Mouse (Mus musculus) CH12F3 (cell line): Measurements from ENCODE around the gene Slc25a31.

Experiments used
- in situ Hi-C: fragments of 300-500 bp; cut with MboI; formaldehyde crosslinking; loops from 2 replicates; pipeline ENCODE4 v1.14.3; 2020; ENCODE audit warnings: low sequenced_read_pairs

Gene Slc25a31

GRCm38 (mm10) chr3:40708655-40709054 is at the start of gene Slc25a31:
Slc25a31 (plus strand) TSS chr3:40708855.
- in situ Hi-C loops = no loop called here

DNA sequence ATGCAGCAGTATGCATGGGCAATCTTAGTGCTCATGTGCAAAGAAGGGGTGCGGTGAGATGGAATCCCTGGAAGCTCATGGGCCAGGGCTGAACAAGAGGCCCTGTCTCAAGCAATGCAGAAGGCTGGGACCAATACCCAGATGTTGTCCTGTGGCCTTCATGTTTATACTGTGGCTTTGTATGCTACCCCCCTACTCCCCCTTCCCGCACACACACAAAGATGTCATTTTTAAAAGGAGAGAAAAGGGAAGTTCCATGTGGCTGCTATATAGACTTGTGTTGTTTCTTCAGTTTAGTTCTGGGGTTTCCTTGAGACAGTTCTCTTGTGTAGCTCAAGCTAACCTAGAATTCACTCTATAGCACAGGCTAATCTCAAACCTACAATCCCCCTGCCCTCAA is 48.4 kb upstream of the Slc25a31 start:
- in situ Hi-C loops = no loop called here

GRCm38 (mm10) chr3:40666109-40666508 is 42.5 kb upstream of the Slc25a31 start:
- in situ Hi-C loops = no loop called here

DNA sequence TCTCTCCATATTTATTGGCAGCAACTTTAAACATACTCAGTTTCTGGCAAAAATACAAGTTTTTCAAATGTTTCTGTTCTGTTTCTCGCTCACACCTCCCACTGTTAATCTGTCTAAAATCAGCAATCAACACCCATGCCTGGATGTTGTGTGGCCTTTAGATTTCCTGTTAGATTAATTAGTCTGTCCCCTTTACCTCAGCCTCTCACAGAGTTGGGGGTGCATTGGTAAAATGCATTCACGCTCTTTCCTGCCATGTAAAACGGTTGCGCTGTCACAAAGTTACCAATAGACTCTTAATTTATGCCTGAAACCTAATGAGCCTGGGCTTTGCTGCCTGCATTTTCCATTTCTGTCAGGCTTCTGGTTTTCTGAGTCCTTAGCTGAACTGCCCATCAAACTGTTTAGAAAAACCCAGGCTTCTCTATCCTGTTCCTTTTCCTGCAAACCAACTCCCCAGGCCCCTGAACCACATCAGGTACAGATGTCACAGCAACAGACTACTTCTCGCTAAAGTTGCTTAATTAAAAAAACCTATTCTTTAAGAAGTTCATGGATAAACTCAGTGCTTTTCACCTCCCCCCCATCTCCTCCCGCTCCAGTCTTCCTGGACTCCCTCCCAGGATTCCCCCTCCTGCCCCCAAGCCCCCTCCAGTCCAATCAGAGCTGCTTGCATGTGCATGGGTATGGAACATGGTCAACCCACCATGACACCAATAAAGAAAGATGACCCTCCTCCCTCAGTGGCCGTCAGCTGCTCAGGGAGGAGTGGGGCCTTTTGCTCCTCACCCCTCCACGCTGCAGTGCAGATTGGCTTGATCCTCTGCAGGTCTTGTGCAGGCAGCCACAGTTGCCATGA is 41.6 kb upstream of the Slc25a31 start:
- in situ Hi-C loops = no loop called here

DNA sequence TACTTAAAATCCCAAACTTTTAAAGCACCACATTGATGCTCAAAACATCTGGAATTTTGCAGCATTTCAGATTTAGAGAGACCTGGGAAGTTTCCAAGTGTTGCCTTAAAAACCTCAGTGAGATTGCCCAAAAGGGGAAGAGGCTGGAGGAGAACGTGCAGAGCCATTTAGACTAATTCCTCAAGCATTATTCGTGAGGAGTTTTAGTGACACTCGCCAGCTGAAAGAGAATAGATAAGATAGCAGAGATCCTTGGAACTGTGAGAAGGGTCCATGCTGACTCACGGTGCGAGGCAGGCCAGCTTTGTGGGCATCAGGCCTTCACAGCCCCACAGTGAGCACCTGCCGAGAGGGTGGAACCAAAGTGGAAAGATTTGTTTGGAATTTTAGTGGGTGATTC is 39.8 kb upstream of the Slc25a31 start:
- in situ Hi-C loops = no loop called here

- in situ Hi-C loops = no loop called here
Observed at GRCm38 (mm10) chr3:40669395-40669794, 39.3 kb upstream of the Slc25a31 start.

DNA sequence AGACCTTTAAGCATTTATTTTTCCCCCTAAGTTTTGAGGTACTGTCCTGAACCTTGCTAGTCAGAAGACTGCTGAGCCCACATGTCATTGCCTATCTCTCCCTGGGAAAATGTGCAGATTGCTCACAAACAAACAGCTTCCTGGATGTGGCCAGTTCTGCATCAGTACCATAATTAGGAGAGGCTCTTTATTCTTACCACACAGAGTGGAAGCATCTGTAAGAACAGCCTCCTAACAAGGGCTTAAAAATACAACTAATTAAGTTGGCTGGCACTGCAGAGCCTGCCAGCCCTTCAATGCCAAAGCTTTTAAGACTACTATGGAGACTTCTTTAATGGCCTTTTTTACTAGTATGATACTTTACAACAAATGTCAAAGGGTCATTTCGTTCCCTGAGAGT is 35.1 kb upstream of the Slc25a31 start:
- in situ Hi-C loops = no loop called here

DNA sequence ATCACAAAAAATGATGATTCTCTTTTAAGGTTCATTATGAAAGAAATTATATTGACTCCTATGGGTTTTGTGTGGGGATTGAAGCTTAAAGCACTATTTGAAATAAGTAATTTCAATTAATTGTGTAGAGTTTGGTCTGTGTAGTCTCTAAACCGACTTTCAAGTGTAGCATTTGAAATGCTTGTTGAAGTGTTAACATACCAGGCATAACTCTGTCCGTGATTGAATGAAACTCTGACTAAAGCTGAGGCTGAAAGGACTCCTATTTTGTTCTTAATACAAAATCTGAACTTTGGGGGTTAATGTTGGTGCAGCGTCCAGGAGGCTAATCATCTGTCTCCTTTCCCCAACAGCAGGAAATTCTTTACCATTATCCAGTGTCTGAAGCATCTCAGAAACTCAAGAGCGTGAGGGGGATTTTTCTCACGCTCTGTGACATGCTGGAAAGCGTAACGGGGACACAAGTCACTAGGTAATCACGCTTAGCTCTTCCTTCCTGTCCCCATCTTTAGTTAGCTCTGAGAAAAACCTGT is 33.7 kb upstream of the Slc25a31 start:
- in situ Hi-C loops = no loop called here

- in situ Hi-C loops = no loop called here
Observed at GRCm38 (mm10) chr3:40678856-40679255, 29.8 kb upstream of the Slc25a31 start.

- in situ Hi-C loops = no loop called here
Observed at GRCm38 (mm10) chr3:40682404-40682803, 26.3 kb upstream of the Slc25a31 start.

DNA sequence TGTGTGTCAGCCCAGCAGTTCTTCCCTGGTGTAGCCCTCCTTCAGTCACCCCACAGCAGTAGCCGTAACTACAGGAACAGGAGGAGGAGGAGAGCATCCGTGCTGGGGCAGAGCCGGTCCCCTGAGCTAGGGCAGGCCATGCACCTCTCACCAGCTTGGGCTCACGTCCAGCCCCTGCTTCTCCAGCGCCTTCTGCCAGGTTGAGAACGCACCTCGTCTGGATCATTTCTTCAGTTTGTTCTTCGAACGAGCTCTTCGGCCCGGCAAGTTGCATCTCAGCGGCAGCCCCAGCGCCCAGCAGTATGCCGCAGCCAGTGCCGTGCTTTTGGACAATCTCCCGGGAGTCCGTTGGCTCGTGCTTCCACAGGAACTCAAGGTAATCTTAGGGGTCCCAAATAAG is 25.5 kb upstream of the Slc25a31 start:
- in situ Hi-C loops = no loop called here

DNA sequence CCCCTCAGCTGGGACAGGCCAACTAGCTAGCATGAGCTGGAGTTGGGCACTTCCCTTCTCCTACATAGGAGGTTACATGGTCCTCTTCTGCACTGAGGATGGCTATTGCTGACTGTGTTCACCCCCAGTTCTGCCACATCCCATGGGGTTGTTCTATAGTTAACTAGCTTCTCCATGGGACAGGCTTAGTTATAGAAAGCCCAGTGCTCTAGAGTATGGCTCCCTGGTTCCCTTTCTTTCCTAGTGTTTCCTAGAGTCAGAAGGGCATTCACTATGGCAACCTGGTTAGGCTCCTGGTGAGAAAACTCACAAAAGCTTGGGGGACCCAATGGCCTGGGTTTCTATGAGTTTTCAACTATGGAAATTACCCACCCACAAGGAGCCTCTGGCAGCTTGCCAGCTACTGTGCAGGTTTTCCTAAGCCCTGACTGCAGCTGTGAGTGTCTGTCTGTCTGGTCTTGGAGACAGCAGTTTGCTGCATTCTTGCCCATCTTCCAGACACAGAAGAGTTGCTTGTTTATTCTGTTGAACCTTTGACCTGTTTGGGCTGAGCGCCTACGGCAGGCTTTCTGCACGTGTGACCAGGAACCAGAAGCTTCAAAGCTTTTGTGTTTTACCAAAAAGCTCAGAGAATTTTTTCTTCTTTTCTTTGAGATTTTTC is 22.7 kb upstream of the Slc25a31 start:
- in situ Hi-C loops = no loop called here

GRCm38 (mm10) chr3:40686836-40687235 is 21.8 kb upstream of the Slc25a31 start:
- in situ Hi-C loops = no loop called here

GRCm38 (mm10) chr3:40687588-40687987 is 21.1 kb upstream of the Slc25a31 start:
- in situ Hi-C loops = no loop called here

- in situ Hi-C loops = no loop called here
Observed at GRCm38 (mm10) chr3:40691566-40691965, 17.1 kb upstream of the Slc25a31 start.

GRCm38 (mm10) chr3:40693435-40693834 is 15.2 kb upstream of the Slc25a31 start:
- in situ Hi-C loops = no loop called here

DNA sequence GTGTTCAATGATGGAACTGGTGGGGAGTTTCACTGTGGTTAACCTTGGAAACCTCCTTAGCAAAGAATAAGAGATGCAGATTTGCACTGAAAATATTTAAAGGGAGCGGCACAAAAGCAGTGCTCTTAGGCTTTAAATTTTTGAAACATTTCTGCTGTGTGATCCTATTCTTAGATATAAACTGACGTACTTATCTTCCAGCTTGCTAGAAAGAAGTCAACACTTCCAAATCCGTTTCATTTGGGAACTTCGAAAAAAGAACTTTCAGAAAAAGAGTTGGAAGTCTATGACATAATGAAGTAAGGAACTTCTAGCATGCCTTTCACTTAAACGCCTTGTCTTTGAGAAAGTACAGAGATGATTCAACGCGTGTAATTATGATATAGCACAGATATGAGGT is 14.7 kb upstream of the Slc25a31 start:
- in situ Hi-C loops = no loop called here

DNA sequence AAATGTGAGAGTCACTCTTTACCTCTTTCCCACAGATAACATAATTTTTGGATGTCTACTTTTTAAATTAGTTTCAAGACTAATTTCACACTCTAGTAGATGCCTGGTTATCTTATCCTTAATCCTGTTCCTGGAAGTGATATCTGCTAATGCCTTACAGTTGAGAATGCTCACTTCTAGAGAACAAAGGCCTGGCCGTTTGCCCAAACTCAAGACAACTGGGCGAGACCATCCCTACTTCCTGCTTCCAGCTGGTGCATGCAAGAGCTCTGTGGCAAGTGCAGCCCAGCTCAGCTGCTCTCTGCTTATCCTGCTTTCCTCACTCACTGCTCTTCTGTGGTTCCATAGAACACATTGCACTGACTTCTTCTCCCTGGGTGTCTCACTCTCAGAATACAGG is 14.2 kb upstream of the Slc25a31 start:
- in situ Hi-C loops = no loop called here

DNA sequence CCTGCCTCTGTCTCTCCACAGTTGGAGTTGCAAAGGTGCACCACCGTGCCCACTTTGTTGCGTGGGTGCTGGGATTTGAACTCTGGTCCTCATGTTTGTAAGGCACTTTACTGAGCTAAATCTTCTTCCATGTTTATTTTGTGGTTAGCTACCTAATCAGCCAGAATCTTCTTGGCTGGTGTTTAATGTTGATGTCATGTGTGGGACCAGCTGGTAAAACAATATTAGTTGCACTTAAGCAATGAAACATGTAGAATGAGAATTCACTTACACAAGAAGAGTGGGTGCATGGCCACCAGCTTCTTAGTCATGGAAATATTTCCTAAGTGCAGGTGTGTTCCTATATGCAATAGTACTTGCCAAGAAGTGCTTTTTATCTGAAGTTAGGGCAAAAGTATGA is 13.5 kb upstream of the Slc25a31 start:
- in situ Hi-C loops = no loop called here

DNA sequence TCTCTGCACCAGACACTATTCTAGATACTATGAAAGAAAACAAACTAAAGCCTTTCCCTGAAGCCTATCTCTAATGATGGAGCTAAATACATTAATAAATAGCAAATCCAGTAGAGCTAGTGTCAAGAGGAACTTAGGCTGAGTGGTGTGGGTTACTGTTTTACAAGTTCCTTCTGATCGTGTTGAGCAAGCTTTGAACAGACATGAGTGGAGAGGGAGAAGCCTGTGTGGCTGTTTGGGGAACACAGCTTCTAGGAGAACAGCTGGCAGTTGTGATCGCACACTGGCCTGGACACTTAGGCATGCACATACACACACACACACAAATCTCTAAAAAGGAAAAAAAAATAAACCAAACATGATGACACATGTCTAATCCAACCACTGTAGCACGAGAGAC is 9.8 kb upstream of the Slc25a31 start:
- in situ Hi-C loops = no loop called here

GRCm38 (mm10) chr3:40704816-40705430 is 3.7 kb upstream of the Slc25a31 start:
- in situ Hi-C loops = no loop called here

- in situ Hi-C loops = no loop called here
Observed at GRCm38 (mm10) chr3:40716056-40716455, 7.4 kb downstream of the Slc25a31 start.
